Mouse (Mus musculus) c-Kit-positive CD71-positive TER-119-positive erythroid progenitor cells, embryonic 14.5 days (primary cell): ENCODE measurements around the gene Sgo2a.
"Not testable (repeated sequence)": the region's sequence is repeated elsewhere in the genome, so short reads cannot be mapped to it uniquely, and the experiment has no call there.

Experiments used
- DNase-seq: peaks from one replicate; pipeline ENCODE4 v3.0.0-alpha.2; 2013; ENCODE audit warnings: low spot score

The Sgo2a gene

DNA sequence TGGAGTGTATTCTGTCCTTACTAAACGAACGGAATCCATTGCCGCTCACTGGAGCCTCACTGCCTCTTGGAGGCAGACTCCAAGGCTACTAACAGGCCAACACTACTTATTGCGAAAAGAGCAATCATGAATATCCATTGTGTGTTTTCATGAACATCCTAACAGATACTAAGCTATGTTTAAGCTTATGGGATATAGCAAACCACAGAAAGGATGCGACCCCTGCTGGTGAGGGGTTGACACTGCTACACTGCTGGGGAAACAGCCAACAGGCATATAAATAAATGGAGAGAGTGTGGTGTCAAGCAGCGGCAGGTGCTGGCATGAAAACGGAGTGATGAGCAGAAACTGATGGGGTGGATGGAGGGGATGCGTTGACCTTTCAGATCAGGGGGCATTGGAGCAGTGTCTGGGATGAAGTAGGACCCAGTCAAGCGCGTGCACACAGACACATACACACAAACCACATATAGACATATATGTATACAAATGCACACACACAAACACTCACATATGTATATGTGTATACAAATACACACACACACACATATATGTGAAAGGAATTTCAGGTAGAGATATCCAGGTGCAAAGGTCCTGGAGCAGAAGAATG, 35.5 kb downstream of the Sgo2a start:
- DNase-seq = peak; percentile 67

DNA sequence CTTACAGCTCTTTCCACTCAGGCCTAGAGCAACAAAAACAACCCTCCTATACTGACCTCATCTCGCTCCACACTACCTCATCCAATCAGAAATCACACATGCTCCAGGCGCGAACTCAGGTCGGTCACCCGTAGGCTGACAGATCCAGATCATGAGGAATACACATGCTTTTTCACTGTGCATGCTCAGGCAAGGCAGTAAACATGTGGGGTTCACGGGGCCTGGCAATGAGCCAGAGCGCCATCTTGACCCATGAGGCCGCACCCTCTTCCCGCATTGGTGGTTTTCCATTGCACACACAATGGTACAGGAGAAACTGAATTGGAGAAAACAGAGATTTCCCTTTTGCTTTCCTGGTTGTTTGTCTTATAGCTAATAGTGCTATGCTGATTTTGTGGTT, 41.5 kb downstream of the Sgo2a start:
- not testable (repeated sequence) for DNase-seq

- no peak for DNase-seq
These were observed 49.3 kb downstream of the Sgo2a start for GRCm38 (mm10) chr1:58045076-58045475.

- no peak for DNase-seq
These were observed 49.8 kb downstream of the Sgo2a start for GRCm38 (mm10) chr1:58045546-58045945.

DNA sequence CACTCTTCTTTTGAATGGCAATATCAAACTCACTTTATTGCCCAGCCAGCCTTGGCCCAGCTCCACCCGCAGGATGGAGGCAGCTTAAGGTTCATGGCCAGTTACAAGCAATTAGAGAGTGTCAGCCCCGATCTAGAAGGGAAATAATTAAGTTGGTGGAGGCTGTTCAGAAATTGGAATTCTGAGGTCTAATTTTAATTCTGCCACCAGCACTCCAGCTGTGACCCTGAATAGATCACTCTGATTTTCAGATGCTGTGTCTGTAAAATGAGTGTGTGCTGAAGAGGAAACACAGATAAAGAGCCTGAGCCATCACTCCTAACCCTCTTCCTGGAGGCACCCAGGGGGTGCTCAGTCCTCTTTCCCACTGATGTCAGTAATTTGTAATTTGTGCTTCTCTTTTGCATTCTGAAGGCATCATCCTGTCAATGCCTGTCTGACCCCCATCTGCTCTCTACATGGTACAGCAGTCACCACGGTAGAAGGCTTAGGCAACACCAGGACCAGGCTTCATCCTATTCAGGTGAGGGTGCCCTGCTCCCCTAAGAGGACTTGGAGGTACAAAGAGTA, 51.0 kb downstream of the Sgo2a start:
- no peak for DNase-seq

- no peak for DNase-seq
These were observed 53.4 kb downstream of the Sgo2a start for GRCm38 (mm10) chr1:58049126-58049525.

GRCm38 (mm10) chr1:58055598-58055997, 59.8 kb downstream of the Sgo2a start:
- no peak for DNase-seq

DNA sequence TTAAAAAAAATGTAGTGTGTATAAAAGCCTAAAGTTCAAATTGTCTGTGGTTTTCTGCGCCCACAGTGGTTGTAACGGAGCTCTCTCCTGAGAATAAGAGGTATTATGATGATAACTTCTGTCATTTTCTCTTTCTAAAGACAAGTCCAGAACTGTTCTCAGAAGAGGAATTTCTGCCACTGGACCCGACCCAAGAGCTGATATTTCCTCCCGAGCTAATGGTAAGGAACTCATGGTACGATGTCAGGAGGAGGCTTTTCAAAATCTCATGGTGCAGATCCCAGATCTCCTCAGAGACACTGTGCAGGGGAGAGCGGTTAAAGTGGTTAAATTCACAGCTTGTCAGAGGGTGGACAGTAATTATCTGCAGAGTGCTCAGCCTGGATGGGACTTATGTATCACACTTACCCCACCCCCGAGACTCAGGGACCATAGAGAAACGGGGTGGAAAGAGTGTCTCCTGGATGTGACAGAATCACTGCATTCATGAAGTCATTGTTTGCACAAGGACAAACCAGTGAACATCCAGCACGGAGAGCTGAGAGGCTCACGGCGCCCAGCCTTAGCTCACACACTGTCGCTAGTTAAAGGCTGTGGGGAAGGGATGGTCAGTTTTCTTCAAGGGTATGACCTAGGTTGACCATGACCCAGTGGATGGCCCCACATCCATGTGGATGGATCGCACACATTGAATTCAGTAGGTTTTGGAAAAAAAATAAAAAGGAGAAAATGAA, 60.5 kb downstream of the Sgo2a start:
- DNase-seq = no peak

GRCm38 (mm10) chr1:58056939-58057338, 61.2 kb downstream of the Sgo2a start:
- DNase-seq = no peak

DNA sequence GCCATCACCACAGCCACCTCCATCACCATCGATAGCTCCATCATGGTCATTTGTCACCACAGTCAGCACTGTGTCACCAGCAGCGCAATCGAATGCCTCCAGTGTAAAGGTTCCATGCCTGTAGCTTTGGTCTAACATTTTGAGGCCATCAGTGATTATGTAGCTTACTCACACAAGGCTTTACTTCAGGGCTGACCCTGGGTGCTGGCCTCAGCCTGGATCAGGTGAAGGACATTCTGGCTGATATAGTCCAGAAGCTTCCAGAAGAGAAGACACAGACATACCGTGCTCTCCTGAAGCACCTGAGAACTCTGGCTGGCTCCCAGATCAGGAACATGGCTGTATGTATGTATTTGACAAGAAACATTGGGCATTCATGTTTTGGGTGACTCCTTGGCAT, 63.1 kb downstream of the Sgo2a start:
- no peak for DNase-seq

- no peak for DNase-seq
These were observed 66.4 kb downstream of the Sgo2a start for GRCm38 (mm10) chr1:58062131-58062530.

DNA sequence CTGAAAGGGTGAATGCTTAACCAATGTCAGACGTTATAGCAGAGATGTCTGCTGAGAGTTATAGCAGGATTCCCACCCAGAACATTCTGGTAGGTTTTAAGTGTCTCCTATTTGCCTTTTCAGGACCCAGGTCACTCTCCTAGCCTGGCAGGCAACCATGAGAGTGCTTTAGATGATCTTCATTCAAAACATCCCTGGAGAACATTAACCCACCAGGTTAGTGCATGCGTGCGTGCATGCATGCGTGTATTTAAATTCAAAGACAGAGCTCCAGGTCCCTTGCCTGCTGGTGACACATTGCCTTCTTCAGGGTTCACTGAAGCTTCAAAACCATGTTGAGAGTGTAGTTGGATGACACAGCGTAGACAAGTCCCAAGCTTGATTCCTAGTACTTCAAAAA, 69.4 kb downstream of the Sgo2a start:
- no peak for DNase-seq

DNA sequence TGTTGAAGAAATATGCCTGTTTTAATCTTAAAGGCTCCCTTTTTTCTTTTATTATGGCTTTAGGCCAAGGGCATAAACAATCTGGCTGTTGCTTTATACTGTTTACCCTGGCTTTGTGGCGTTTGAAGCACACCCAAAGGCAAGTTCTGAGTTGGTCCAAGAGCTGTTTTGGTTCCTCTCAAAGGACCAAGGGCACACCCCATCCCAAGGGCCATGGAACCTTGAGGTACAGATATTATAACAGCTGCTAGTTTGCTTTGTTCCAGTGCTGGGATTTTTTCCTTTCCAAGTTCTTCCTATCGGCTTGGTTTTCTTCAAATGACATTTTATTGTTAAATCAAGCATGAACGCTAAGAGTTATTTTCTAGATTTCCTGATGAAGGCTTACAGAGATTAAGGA, 69.8 kb downstream of the Sgo2a start:
- no peak for DNase-seq

DNA sequence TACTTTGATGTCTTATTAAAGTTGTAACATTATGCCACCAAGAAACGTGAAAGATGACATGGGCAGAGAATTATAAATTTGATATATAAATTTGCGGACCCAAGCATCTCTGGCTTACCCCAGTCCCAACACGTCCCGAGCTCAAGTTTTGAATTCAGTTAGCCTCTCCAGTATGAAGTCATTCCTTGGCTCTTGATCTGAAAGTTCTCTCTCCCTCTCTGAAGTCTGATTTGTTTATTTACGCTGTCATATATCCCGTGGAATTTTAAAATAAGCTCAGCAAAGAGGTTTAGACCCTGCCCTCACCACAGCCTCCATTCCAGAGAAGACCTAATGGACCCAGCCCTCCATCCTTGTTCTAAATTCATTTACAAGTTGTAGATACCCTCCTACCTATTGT, 73.4 kb downstream of the Sgo2a start:
- DNase-seq = no peak

GRCm38 (mm10) chr1:58070091-58070490, 74.3 kb downstream of the Sgo2a start:
- no peak for DNase-seq

DNA sequence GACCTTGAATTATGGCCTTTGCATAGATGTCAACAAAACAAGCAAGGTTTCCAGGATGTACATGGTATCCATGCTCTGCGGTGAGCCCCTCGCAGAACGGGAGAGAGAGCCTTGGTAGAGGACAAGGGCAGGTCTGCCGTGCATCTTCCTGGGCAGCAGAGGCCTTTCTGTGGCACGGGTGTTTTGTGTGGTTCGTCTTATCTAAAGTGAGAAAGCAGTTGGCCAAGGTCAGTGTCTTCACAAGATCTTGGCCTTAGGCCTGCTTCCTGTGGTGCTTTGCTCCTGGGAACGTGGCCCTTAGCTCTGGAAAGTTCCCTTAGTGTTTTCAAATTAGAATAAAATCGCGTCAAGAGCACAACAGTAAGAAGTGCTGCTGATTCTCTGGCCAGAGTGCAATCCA, 75.2 kb downstream of the Sgo2a start:
- no peak for DNase-seq

- no peak for DNase-seq
These were observed 75.7 kb downstream of the Sgo2a start for GRCm38 (mm10) chr1:58071509-58071908.

GRCm38 (mm10) chr1:58072416-58072815, 76.6 kb downstream of the Sgo2a start:
- no peak for DNase-seq

- DNase-seq = no peak
These were observed 77.4 kb downstream of the Sgo2a start for GRCm38 (mm10) chr1:58072991-58073730.

- DNase-seq = no peak
These were observed 78.5 kb downstream of the Sgo2a start for GRCm38 (mm10) chr1:58074266-58074665.
